Mouse (Mus musculus): ENCODE results near the gene Spns1. TPM values are rescaled to one million over a fixed set of nuclear protein-coding genes. Genes with fewer than 3 reads are reported as not detected.
A peak's percentile ranks its signal among the peaks of the same experiment; 100 is the strongest.
"Not testable (repeated sequence)": the region's sequence is repeated elsewhere in the genome, so short reads cannot be mapped to it uniquely, and the experiment has no call there.

Spns1 gene
- total RNA-seq, 2 experiments from 2014 or later = 9.2 to 14.7 TPM

GRCm38 (mm10) chr7:126345557-126345956 is 31.7 kb downstream of the Spns1 start:
- no peak for ATAC-seq (replicated peaks; ENCODE audit: poor library complexity, severe bottlenecking)

GRCm38 (mm10) chr7:126340896-126341295 is 36.4 kb downstream of the Spns1 start:
- ATAC-seq (replicated peaks; ENCODE audit: poor library complexity, severe bottlenecking) = no peak

GRCm38 (mm10) chr7:126340206-126340618 is 37.0 kb downstream of the Spns1 start:
- no peak for ATAC-seq (replicated peaks; ENCODE audit: poor library complexity, severe bottlenecking)

GRCm38 (mm10) chr7:126339521-126339971 is 37.7 kb downstream of the Spns1 start:
- ATAC-seq (replicated peaks; ENCODE audit: poor library complexity, severe bottlenecking) = no peak

- no peak for ATAC-seq (replicated peaks; ENCODE audit: poor library complexity, severe bottlenecking)
Measured at GRCm38 (mm10) chr7:126338906-126339305, 38.3 kb downstream of the Spns1 start.

GRCm38 (mm10) chr7:126335556-126335955 is 41.7 kb downstream of the Spns1 start:
- no peak for ATAC-seq (replicated peaks; ENCODE audit: poor library complexity, severe bottlenecking)

- no peak for ATAC-seq (replicated peaks; ENCODE audit: poor library complexity, severe bottlenecking)
Measured at GRCm38 (mm10) chr7:126332691-126333090, 44.6 kb downstream of the Spns1 start.

GRCm38 (mm10) chr7:126330693-126331092 is 46.6 kb downstream of the Spns1 start:
- ATAC-seq (replicated peaks; ENCODE audit: poor library complexity, severe bottlenecking) = no peak

- no peak for ATAC-seq (replicated peaks; ENCODE audit: poor library complexity, severe bottlenecking)
Measured at GRCm38 (mm10) chr7:126329907-126330645, 47.2 kb downstream of the Spns1 start.

GRCm38 (mm10) chr7:126328848-126329247 is 48.4 kb downstream of the Spns1 start:
- not testable (repeated sequence) for ATAC-seq (replicated peaks; ENCODE audit: poor library complexity, severe bottlenecking)

- ATAC-seq (replicated peaks; ENCODE audit: poor library complexity, severe bottlenecking) = not testable (repeated sequence)
Measured at GRCm38 (mm10) chr7:126325576-126326273, 51.5 kb downstream of the Spns1 start.

- no peak for ATAC-seq (replicated peaks; ENCODE audit: poor library complexity, severe bottlenecking)
Measured at GRCm38 (mm10) chr7:126324791-126325190, 52.5 kb downstream of the Spns1 start.

GRCm38 (mm10) chr7:126323729-126324128 is 53.5 kb downstream of the Spns1 start:
- ATAC-seq (replicated peaks; ENCODE audit: poor library complexity, severe bottlenecking) = peak; percentile 89

Other genes starting within 250 kb of the Spns1 start
- 143 and 157 TPM in 2 replicates for gene Xpo6, start 176.9 kb downstream of the Spns1 start, total RNA-seq (2014; fragmentation: Nextera tagmentation)
- gene Xpo6, start 176.9 kb downstream of the Spns1 start, total RNA-seq (2017) = 30.7 and 47.1 TPM in 2 replicates
- gene Sbk1, start 104.8 kb downstream of the Spns1 start, total RNA-seq (2014; fragmentation: Nextera tagmentation) = 1.2 and 1.3 TPM in 2 replicates
- gene Sbk1, start 104.8 kb downstream of the Spns1 start, total RNA-seq (2017) = 0.69 and 1.2 TPM in 2 replicates
- 2.4 and 4.8 TPM in 2 replicates for gene Lat, start 7.9 kb downstream of the Spns1 start, total RNA-seq (2014; fragmentation: Nextera tagmentation)
- 0.72 and 2.7 TPM in 2 replicates for gene Lat, start 7.9 kb downstream of the Spns1 start, total RNA-seq (2017)
- gene Nfatc2ip, start 19.3 kb upstream of the Spns1 start, total RNA-seq (2014; fragmentation: Nextera tagmentation) = 11.7 and 14.8 TPM in 2 replicates
- gene Nfatc2ip, start 19.3 kb upstream of the Spns1 start, total RNA-seq (2017) = 14.6 and 15.9 TPM in 2 replicates
- gene Cd19, start 37.4 kb upstream of the Spns1 start, total RNA-seq (2014; fragmentation: Nextera tagmentation) = not detected in 2 replicates
- 0.09 TPM in 1 of 2 replicates, not detected in the other for gene Cd19, start 37.4 kb upstream of the Spns1 start, total RNA-seq (2017)
- 11.3 and 16.2 TPM in 2 replicates for gene Rabep2, start 51.3 kb upstream of the Spns1 start, total RNA-seq (2014; fragmentation: Nextera tagmentation)
- gene Rabep2, start 51.3 kb upstream of the Spns1 start, total RNA-seq (2017) = 12.3 and 16.9 TPM in 2 replicates
- 0.62 TPM in 1 of 2 replicates, not detected in the other for gene Atp2a1, start 85.7 kb upstream of the Spns1 start, total RNA-seq (2014; fragmentation: Nextera tagmentation)
- not detected in 2 replicates for gene Atp2a1, start 85.7 kb upstream of the Spns1 start, total RNA-seq (2017)
- gene Sh2b1, start 98.0 kb upstream of the Spns1 start, total RNA-seq (2014; fragmentation: Nextera tagmentation) = 35.9 and 58.3 TPM in 2 replicates
- gene Sh2b1, start 98.0 kb upstream of the Spns1 start, total RNA-seq (2017) = 15.6 and 17.3 TPM in 2 replicates
- 85.3 and 101 TPM in 2 replicates for gene Tufm, start 109.9 kb upstream of the Spns1 start, total RNA-seq (2014; fragmentation: Nextera tagmentation)
- gene Tufm, start 109.9 kb upstream of the Spns1 start, total RNA-seq (2017) = 75.5 and 86.7 TPM in 2 replicates
- 102 and 130 TPM in 2 replicates for gene Atxn2l, start 126.0 kb upstream of the Spns1 start, total RNA-seq (2014; fragmentation: Nextera tagmentation)
- 27.4 and 28.9 TPM in 2 replicates for gene Atxn2l, start 126.0 kb upstream of the Spns1 start, total RNA-seq (2017)
- gene Eif3c, start 189.0 kb upstream of the Spns1 start, total RNA-seq (2014; fragmentation: Nextera tagmentation) = 188 and 206 TPM in 2 replicates
- 229 and 239 TPM in 2 replicates for gene Eif3c, start 189.0 kb upstream of the Spns1 start, total RNA-seq (2017)
- 2.1 and 3.9 TPM in 2 replicates for gene Apobr, start 207.5 kb upstream of the Spns1 start, total RNA-seq (2014; fragmentation: Nextera tagmentation)
- gene Apobr, start 207.5 kb upstream of the Spns1 start, total RNA-seq (2017) = 4.2 and 6.2 TPM in 2 replicates
- gene Cln3, start 208.4 kb upstream of the Spns1 start, total RNA-seq (2014; fragmentation: Nextera tagmentation) = 37.7 and 61.7 TPM in 2 replicates
- gene Cln3, start 208.4 kb upstream of the Spns1 start, total RNA-seq (2017) = 9.6 and 16.3 TPM in 2 replicates
- 1.3 TPM in 1 of 2 replicates, not detected in the other for gene Il27, start 217.5 kb upstream of the Spns1 start, total RNA-seq (2014; fragmentation: Nextera tagmentation)
- 1.2 TPM in 1 of 2 replicates, not detected in the other for gene Il27, start 217.5 kb upstream of the Spns1 start, total RNA-seq (2017)

Measured in granulocyte monocyte progenitor cell, adult 5-6 weeks (primary cell).